Mouse (Mus musculus) hindbrain, postnatal 0 days (tissue): ENCODE data around the gene Ccdc93. TPM values are rescaled to one million over a fixed set of nuclear protein-coding genes. Genes with fewer than 3 reads are reported as not detected.

Source experiments
- ATAC-seq: fragments of 200-750 bp; cut with Nextera tagmentation; 2 replicates; pipeline ENCODE4 v1.8.0; 2017; ENCODE audit warnings: mild to moderate bottlenecking, moderate TSS enrichment, moderate library complexity
- DNase-seq: peaks from one replicate; pipeline ENCODE4 v3.0.0-alpha.2; 2015; ENCODE audit warnings: low spot score
- H3K27ac ChIP-seq: fragments of 300-500 bp; sonication (generic); 2 replicates; pipeline ENCODE4 v1.5.1; 2014; ENCODE audit warnings: mild to moderate bottlenecking
- H3K27me3 ChIP-seq: fragments of 300-500 bp; sonication (generic); 2 replicates; pipeline ENCODE4 v1.6.1; 2014; ENCODE audit warnings: low read length, mixed read lengths; ENCODE audit not compliant: insufficient read depth
- H3K36me3 ChIP-seq: fragments of 300-500 bp; sonication (generic); 2 replicates; pipeline ENCODE4 v1.6.1; 2014; ENCODE audit warnings: low read length, mixed read lengths; ENCODE audit not compliant: insufficient read depth
- H3K4me1 ChIP-seq: fragments of 300-500 bp; sonication (generic); 2 replicates; pipeline ENCODE4 v1.6.1; 2014; ENCODE audit warnings: antibody characterized with exemption, low read length, mixed read lengths; ENCODE audit not compliant: insufficient read depth
- H3K4me2 ChIP-seq: fragments of 300-500 bp; sonication (generic); 2 replicates; pipeline ENCODE4 v1.6.1; 2014; ENCODE audit warnings: low read depth, mild to moderate bottlenecking, low read length, moderate library complexity, mixed read lengths
- H3K4me3 ChIP-seq: fragments of 300-500 bp; sonication (generic); 2 replicates; pipeline ENCODE4 v1.5.1; 2014; ENCODE audit warnings: low read length
- H3K9ac ChIP-seq: fragments of 300-500 bp; sonication (generic); replicated peaks from 2 replicates; pipeline ENCODE4 v1.6.1; 2014; ENCODE audit warnings: mild to moderate bottlenecking, low read length, moderate library complexity, mixed read lengths
- H3K9me3 ChIP-seq: fragments of 300-500 bp; sonication (generic); 2 replicates; pipeline ENCODE4 v1.6.1; 2016; ENCODE audit warnings: low read length, mixed read lengths
- CTCF ChIP-seq: IDR thresholded peaks from 2 replicates; pipeline ENCODE4 v1.5.1; 2016; ENCODE audit warnings: antibody characterized with exemption, control low read depth, low read depth
- WGBS: fragments of 180-500 bp; shearing (Covaris S2); extraction: QIAGEN DNeasy Blood & Tissue Kit; methylation state at CpG from one replicate; pipeline ENCODE4 v1.1.7; 2014; 5-methylcytosine and 5-hydroxymethylcytosine counted together
- polyA plus RNA-seq: library from polyadenylated mRNA; unstranded; fragments of >200 nt; fragmentation: Nextera tagmentation; extraction: Ambion mirVana; gene quantifications from 2 replicates; pipeline ENCODE4 v1.2.1, GENCODE M21; 2015
- total RNA-seq: library from RNA; depleted of rRNA; stranded (reverse); fragments of >200 nt; gene quantifications from 2 replicates; pipeline ENCODE4 v1.2.3, GENCODE M21; 2014

The Ccdc93 gene
- total and polyA plus RNA-seq, 2 experiments from 2014 or later: 7.4 to 15.4 TPM

GRCm38 (mm10) chr1:121400243-121400642, 30.6 kb upstream of the Ccdc93 start:
- Histone ChIP-seq H3K9me3 (no peaks in the 10 kb centered on the region), H3K4me2 (no peak overlapping the region; the same call in 1 of the 2 replicates), H3K27me3 (no peaks in the 10 kb centered on the region), H3K4me1 (no peaks in the 10 kb centered on the region), H3K4me3 (no peak overlapping the region), H3K36me3 (no peaks in the 10 kb centered on the region), H3K9ac (no peak overlapping the region), H3K27ac (no peak overlapping the region)
- peak; percentile 86 for TF ChIP-seq CTCF
- DNase-seq (peak; percentile 84), ATAC-seq (peak; percentile 77)
- 19% methylated on average over 4 of the region's 4 CpGs for WGBS

- Histone ChIP-seq H3K36me3 (no peaks in the 10 kb centered on the region), H3K4me2 (no peak overlapping the region), H3K4me1 (no peaks in the 10 kb centered on the region), H3K4me3 (no peak overlapping the region), H3K27me3 (no peaks in the 10 kb centered on the region), H3K9me3 (no peaks in the 10 kb centered on the region), H3K9ac (no peak overlapping the region), H3K27ac (no peak overlapping the region)
- peak; percentile 75 for TF ChIP-seq CTCF
- ATAC-seq (no peak), DNase-seq (peak; percentile 75)
- WGBS: 36% methylated on average over 4 of the region's 4 CpGs
Observed at GRCm38 (mm10) chr1:121419084-121419483, 11.8 kb upstream of the Ccdc93 start.

GRCm38 (mm10) chr1:121419569-121420265, 11.1 kb upstream of the Ccdc93 start:
- Histone ChIP-seq H3K9me3 (no peaks in the 10 kb centered on the region), H3K9ac (no peak overlapping the region), H3K27ac (no peak overlapping the region), H3K4me2 (no peak overlapping the region), H3K36me3 (no peaks in the 10 kb centered on the region), H3K4me1 (no peaks in the 10 kb centered on the region), H3K4me3 (no peak overlapping the region), H3K27me3 (no peaks in the 10 kb centered on the region)
- TF ChIP-seq CTCF: no peak
- ATAC-seq: no peak
- 86% methylated on average over 12 of the region's 12 CpGs for WGBS
- DNase-seq: no peak

- H3K27ac ChIP-seq: no peak overlapping the region
- H3K27me3 ChIP-seq: no peaks in the 10 kb centered on the region
- TF ChIP-seq CTCF: no peak
- H3K9me3 ChIP-seq: no peaks in the 10 kb centered on the region
- H3K9ac ChIP-seq: no peak overlapping the region; the same call in 1 of the 2 replicates
- H3K4me1 ChIP-seq: 0 out of 2 replicates have a peak, but pooled peaks cover 7% of the 10 kb centered on the region
- ATAC-seq: 0 out of 2 replicates have a peak, but pooled peaks have one; percentile 10
- DNase-seq: no peak
- H3K4me3 ChIP-seq: peak overlapping the region; percentile 90
- peak overlapping the region; percentile 81 for H3K4me2 ChIP-seq
- 20% methylated on average over 6 of the region's 6 CpGs for WGBS
- no peaks in the 10 kb centered on the region for H3K36me3 ChIP-seq
Observed at GRCm38 (mm10) chr1:121430183-121430937, 489 bp upstream of the Ccdc93 start.

DNA sequence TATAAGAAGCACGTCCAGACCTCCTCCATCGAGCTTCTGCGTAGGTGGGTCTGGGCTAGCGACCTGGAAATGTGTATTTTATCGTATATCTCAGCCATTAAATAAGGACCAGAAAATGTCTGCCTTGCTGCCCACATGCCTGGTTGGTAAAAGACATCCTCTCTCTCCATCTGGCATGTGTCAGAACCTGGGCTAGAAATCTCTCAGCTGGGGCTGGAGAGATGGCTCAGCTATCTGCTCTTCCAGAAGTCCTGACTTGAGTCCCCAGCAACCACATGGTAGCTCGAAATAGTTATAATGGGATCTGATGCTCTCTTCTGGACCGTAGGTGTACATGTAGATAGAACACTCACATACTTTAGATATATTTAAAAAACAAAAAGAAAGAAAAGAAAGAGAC, 5.1 kb downstream of the Ccdc93 start:
- no peak overlapping the region for H3K27ac ChIP-seq
- DNase-seq (no peak), ATAC-seq (no peak)
- no peak overlapping the region for H3K4me3 ChIP-seq
- no peaks in the 10 kb centered on the region for H3K27me3 ChIP-seq
- H3K9ac ChIP-seq: no peak overlapping the region
- WGBS: 91% methylated on average over 7 of the region's 7 CpGs
- H3K4me2 ChIP-seq: no peak overlapping the region
- TF ChIP-seq CTCF: no peak
- 0 out of 2 replicates have a peak, but pooled peaks cover 7% of the 10 kb centered on the region for H3K4me1 ChIP-seq
- H3K36me3 ChIP-seq: peaks cover 22% of the 10 kb centered on the region
- H3K9me3 ChIP-seq: no peaks in the 10 kb centered on the region

DNA sequence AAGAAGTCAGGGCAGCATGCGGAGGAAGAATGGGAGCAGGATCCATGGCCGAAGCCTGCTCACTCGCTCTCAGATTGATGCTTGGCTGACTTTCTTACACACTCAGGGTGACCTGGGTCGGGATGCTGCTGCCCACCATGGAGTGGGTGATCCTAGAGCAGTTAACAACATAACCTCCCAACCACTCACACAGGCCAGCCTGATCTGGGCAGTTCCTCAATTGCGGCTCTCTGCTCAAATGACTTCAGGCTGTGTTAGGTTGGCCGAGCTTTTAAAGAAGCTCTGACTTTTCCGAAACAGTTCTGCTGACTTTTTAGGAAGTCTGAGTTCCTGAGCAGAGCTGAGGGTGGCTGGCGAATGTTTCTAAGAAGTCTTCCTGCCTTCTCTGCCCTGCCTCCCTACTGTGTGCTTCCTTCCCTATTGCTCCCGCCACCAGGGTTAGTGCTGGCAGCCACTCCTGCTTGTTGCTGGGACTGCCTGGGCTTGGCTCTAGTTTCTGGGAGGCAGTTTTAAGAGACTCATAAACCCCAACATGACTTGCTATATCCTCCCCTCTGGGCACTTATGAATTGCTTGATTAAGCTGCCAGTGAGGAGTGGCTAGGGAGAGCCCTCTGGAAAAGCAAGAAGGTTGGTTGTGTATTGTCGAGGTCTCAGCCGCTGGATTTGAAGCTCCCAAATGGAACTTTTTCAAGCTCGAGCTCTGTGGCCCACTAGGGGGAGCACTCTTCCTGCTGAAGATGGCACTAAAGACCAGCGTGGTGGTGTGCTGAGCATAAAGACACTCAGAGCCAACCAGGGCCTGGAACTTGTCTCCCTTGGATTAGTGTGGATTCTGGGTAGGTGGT, 9.9 kb downstream of the Ccdc93 start:
- DNase-seq (peak; percentile 84), ATAC-seq (peak; percentile 56; the same call in 1 of the 2 replicates)
- peaks cover 27% of the 10 kb centered on the region for H3K36me3 ChIP-seq
- peak; percentile 83 for TF ChIP-seq CTCF
- no peak overlapping the region for H3K27ac ChIP-seq
- H3K9me3 ChIP-seq: no peaks in the 10 kb centered on the region
- 63% methylated on average over 13 of the region's 13 CpGs for WGBS
- no peak overlapping the region for H3K4me2 ChIP-seq
- H3K4me3 ChIP-seq: no peak overlapping the region
- H3K9ac ChIP-seq: no peak overlapping the region
- H3K27me3 ChIP-seq: no peaks in the 10 kb centered on the region
- no peaks in the 10 kb centered on the region for H3K4me1 ChIP-seq
